Mouse (Mus musculus): ENCODE measurements around the gene Stoml1.

Stoml1 gene

GRCm38 (mm10) chr9:58253033-58253804, at the start of gene Stoml1:
Gene Stoml1, plus strand, starts transcription at chr9:58253164.
- DNase-seq (ENCODE audit: low spot score): peak; percentile 94

- DNase-seq (ENCODE audit: low spot score): peak; percentile 82
These were observed 49.2 kb upstream of the Stoml1 start, which contains the start of the genes Islr and Islr2 for GRCm38 (mm10) chr9:58203516-58204447. Gene Islr, minus strand, starts transcription at chr9:58204306. Gene Islr2, minus strand, starts transcription at chr9:58204319.

- peak; percentile 97 for DNase-seq (ENCODE audit: low spot score)
These were observed 48.4 kb upstream of the Stoml1 start for GRCm38 (mm10) chr9:58204448-58205000.

GRCm38 (mm10) chr9:58206013-58206412, 47.0 kb upstream of the Stoml1 start:
- DNase-seq (ENCODE audit: low spot score): no peak

- no peak for DNase-seq (ENCODE audit: low spot score)
These were observed 43.3 kb upstream of the Stoml1 start for GRCm38 (mm10) chr9:58209462-58210303.

GRCm38 (mm10) chr9:58210304-58210627, 42.7 kb upstream of the Stoml1 start:
- DNase-seq (ENCODE audit: low spot score): no peak

- DNase-seq (ENCODE audit: low spot score): no peak
These were observed 39.6 kb upstream of the Stoml1 start for GRCm38 (mm10) chr9:58213377-58213776.

- DNase-seq (ENCODE audit: low spot score): no peak
These were observed 39.1 kb upstream of the Stoml1 start for GRCm38 (mm10) chr9:58213865-58214264.

- no peak for DNase-seq (ENCODE audit: low spot score)
These were observed 38.3 kb upstream of the Stoml1 start for GRCm38 (mm10) chr9:58214519-58215180.

- peak; percentile 71 for DNase-seq (ENCODE audit: low spot score)
These were observed 36.6 kb upstream of the Stoml1 start for GRCm38 (mm10) chr9:58216402-58216801.

- DNase-seq (ENCODE audit: low spot score): no peak
These were observed 34.4 kb upstream of the Stoml1 start for GRCm38 (mm10) chr9:58218539-58218938.

GRCm38 (mm10) chr9:58220218-58220903, 32.6 kb upstream of the Stoml1 start:
- peak; percentile 70 for DNase-seq (ENCODE audit: low spot score)

- no peak for DNase-seq (ENCODE audit: low spot score)
These were observed 28.6 kb upstream of the Stoml1 start for GRCm38 (mm10) chr9:58224356-58224755.

GRCm38 (mm10) chr9:58225915-58226913, 26.8 kb upstream of the Stoml1 start:
- DNase-seq (ENCODE audit: low spot score): peak; percentile 76

GRCm38 (mm10) chr9:58228777-58229466, 24.0 kb upstream of the Stoml1 start:
- DNase-seq (ENCODE audit: low spot score): no peak

GRCm38 (mm10) chr9:58231746-58232145, 21.2 kb upstream of the Stoml1 start:
- DNase-seq (ENCODE audit: low spot score): no peak

- no peak for DNase-seq (ENCODE audit: low spot score)
These were observed 20.6 kb upstream of the Stoml1 start for GRCm38 (mm10) chr9:58232374-58232773.

GRCm38 (mm10) chr9:58234502-58235015, 18.4 kb upstream of the Stoml1 start:
- no peak for DNase-seq (ENCODE audit: low spot score)

Measured in testis, postnatal 10 days (tissue).